Mouse (Mus musculus): ENCODE results near the gene Mipep. TPM values are rescaled to one million over a fixed set of nuclear protein-coding genes. Genes with fewer than 3 reads are reported as not detected.

Mipep gene
- polyA plus RNA-seq, 1 experiment from 2014 or later: 18.3 TPM

- Histone ChIP-seq H3K9me3 (replicated peaks) (no peaks in the 10 kb centered on the region), H3K4me3 (no peak overlapping the region), H3K27me3 (no peaks in the 10 kb centered on the region), H3K9ac (no peak overlapping the region), H3K36me3 (ENCODE audit: poor library complexity, severe bottlenecking) (peaks cover 35% of the 10 kb centered on the region), H3K27ac (no peak overlapping the region), H3K4me1 (no peaks in the 10 kb centered on the region), H3K4me2 (no peak overlapping the region)
- WGBS: 93% methylated on average over 8 of the region's 8 CpGs
- no peak for ATAC-seq
Measured at GRCm38 (mm10) chr14:60809881-60810280, 25.5 kb downstream of the Mipep start.

GRCm38 (mm10) chr14:60811547-60811946 lies 27.2 kb downstream of the Mipep start:
- 94% methylated on average over 4 of the region's 4 CpGs for WGBS
- H3K27ac ChIP-seq: no peak overlapping the region
- H3K36me3 ChIP-seq (ENCODE audit: poor library complexity, severe bottlenecking): peaks cover 35% of the 10 kb centered on the region
- H3K4me1 ChIP-seq: no peaks in the 10 kb centered on the region
- no peaks in the 10 kb centered on the region for H3K27me3 ChIP-seq
- no peak overlapping the region for H3K4me3 ChIP-seq
- H3K9me3 ChIP-seq (replicated peaks): no peaks in the 10 kb centered on the region
- no peak overlapping the region for H3K4me2 ChIP-seq
- no peak for ATAC-seq
- no peak overlapping the region for H3K9ac ChIP-seq

- Histone ChIP-seq H3K4me3 (no peak overlapping the region), H3K9ac (no peak overlapping the region), H3K27me3 (no peaks in the 10 kb centered on the region), H3K4me1 (peaks cover 3% of the 10 kb centered on the region; the same call in 1 of the 2 replicates), H3K36me3 (ENCODE audit: poor library complexity, severe bottlenecking) (peaks cover 32% of the 10 kb centered on the region), H3K4me2 (no peak overlapping the region), H3K27ac (no peak overlapping the region), H3K9me3 (replicated peaks) (no peaks in the 10 kb centered on the region)
- 83% methylated on average over 5 of the region's 5 CpGs for WGBS
- ATAC-seq: no peak
Measured at GRCm38 (mm10) chr14:60815098-60815497, 30.7 kb downstream of the Mipep start.

- WGBS: 75% methylated on average over 5 of the region's 5 CpGs
- Histone ChIP-seq H3K9ac (no peak overlapping the region), H3K9me3 (replicated peaks) (no peaks in the 10 kb centered on the region), H3K4me2 (no peak overlapping the region), H3K36me3 (ENCODE audit: poor library complexity, severe bottlenecking) (peaks cover 19% of the 10 kb centered on the region), H3K4me1 (peaks cover 3% of the 10 kb centered on the region; the same call in 1 of the 2 replicates), H3K27me3 (no peaks in the 10 kb centered on the region), H3K4me3 (no peak overlapping the region), H3K27ac (no peak overlapping the region)
- ATAC-seq: no peak
Measured at GRCm38 (mm10) chr14:60818045-60818444, 33.7 kb downstream of the Mipep start.

- 89% methylated on average over 2 of the region's 2 CpGs for WGBS
- peaks cover 5% of the 10 kb centered on the region for H3K9me3 ChIP-seq (replicated peaks)
- peaks cover 37% of the 10 kb centered on the region for H3K36me3 ChIP-seq (ENCODE audit: poor library complexity, severe bottlenecking)
- no peak for ATAC-seq
- no peaks in the 10 kb centered on the region for H3K27me3 ChIP-seq
- H3K9ac ChIP-seq: no peak overlapping the region
- no peak overlapping the region for H3K27ac ChIP-seq
- H3K4me1 ChIP-seq: no peaks in the 10 kb centered on the region
- H3K4me3 ChIP-seq: no peak overlapping the region
- H3K4me2 ChIP-seq: no peak overlapping the region
Measured at GRCm38 (mm10) chr14:60830096-60830495, 45.7 kb downstream of the Mipep start.

GRCm38 (mm10) chr14:60836709-60837108 lies 52.3 kb downstream of the Mipep start:
- Histone ChIP-seq H3K4me2 (no peak overlapping the region), H3K27me3 (no peaks in the 10 kb centered on the region), H3K36me3 (ENCODE audit: poor library complexity, severe bottlenecking) (peaks cover 18% of the 10 kb centered on the region), H3K9ac (no peak overlapping the region), H3K27ac (no peak overlapping the region), H3K4me1 (peaks cover under 1% of the 10 kb centered on the region; the same call in 1 of the 2 replicates), H3K9me3 (replicated peaks) (peaks cover 4% of the 10 kb centered on the region), H3K4me3 (no peak overlapping the region)
- 16% methylated on average over 6 of the region's 6 CpGs for WGBS
- no peak for ATAC-seq

- Histone ChIP-seq H3K9me3 (replicated peaks) (no peaks in the 10 kb centered on the region), H3K9ac (no peak overlapping the region)
- WGBS: 88% methylated on average over 8 of the region's 8 CpGs
Measured at GRCm38 (mm10) chr14:60839654-60840053, 55.3 kb downstream of the Mipep start.

GRCm38 (mm10) chr14:60841977-60842659 lies 57.7 kb downstream of the Mipep start:
- Histone ChIP-seq H3K4me3 (no peak overlapping the region), H3K27ac (no peak overlapping the region), H3K9ac (no peak overlapping the region), H3K9me3 (replicated peaks) (no peaks in the 10 kb centered on the region), H3K4me1 (peaks cover 6% of the 10 kb centered on the region; the same call in 1 of the 2 replicates), H3K4me2 (no peak overlapping the region), H3K36me3 (ENCODE audit: poor library complexity, severe bottlenecking) (peaks cover 11% of the 10 kb centered on the region; the same call in 1 of the 2 replicates), H3K27me3 (no peaks in the 10 kb centered on the region)
- no peak for ATAC-seq
- WGBS: 61% methylated on average over 14 of the region's 14 CpGs

More at GRCm38 (mm10) chr14:60839654-60840053, 55.3 kb downstream of the Mipep start:
- no peak overlapping the region for H3K4me2 ChIP-seq
- H3K4me1 ChIP-seq: peaks cover 6% of the 10 kb centered on the region; the same call in 1 of the 2 replicates
- no peaks in the 10 kb centered on the region; the same call in 1 of the 2 replicates for H3K36me3 ChIP-seq (ENCODE audit: poor library complexity, severe bottlenecking)
- H3K27me3 ChIP-seq: no peaks in the 10 kb centered on the region
- no peak overlapping the region for H3K27ac ChIP-seq
- no peak for ATAC-seq
- H3K4me3 ChIP-seq: no peak overlapping the region

- no peak overlapping the region for H3K27ac ChIP-seq
- no peaks in the 10 kb centered on the region for H3K9me3 ChIP-seq (replicated peaks)
- no peak for ATAC-seq
- peaks cover 20% of the 10 kb centered on the region; the same call in 1 of the 2 replicates for H3K36me3 ChIP-seq (ENCODE audit: poor library complexity, severe bottlenecking)
- H3K4me1 ChIP-seq: peaks cover 6% of the 10 kb centered on the region; the same call in 1 of the 2 replicates
- no peak overlapping the region for H3K9ac ChIP-seq
- 96% methylated on average over 7 of the region's 7 CpGs for WGBS
- H3K4me2 ChIP-seq: no peak overlapping the region
- H3K4me3 ChIP-seq: no peak overlapping the region
- H3K27me3 ChIP-seq: no peaks in the 10 kb centered on the region
Measured at GRCm38 (mm10) chr14:60843596-60843995, 59.2 kb downstream of the Mipep start.

- Histone ChIP-seq H3K4me1 (peaks cover 6% of the 10 kb centered on the region; the same call in 1 of the 2 replicates), H3K27me3 (no peaks in the 10 kb centered on the region), H3K9ac (no peak overlapping the region), H3K4me2 (no peak overlapping the region), H3K27ac (no peak overlapping the region), H3K9me3 (replicated peaks) (no peaks in the 10 kb centered on the region), H3K36me3 (ENCODE audit: poor library complexity, severe bottlenecking) (peaks cover 38% of the 10 kb centered on the region), H3K4me3 (no peak overlapping the region)
- no peak for ATAC-seq
- 64% methylated on average over 10 of the region's 10 CpGs for WGBS
Measured at GRCm38 (mm10) chr14:60845261-60846045, 61.1 kb downstream of the Mipep start.

GRCm38 (mm10) chr14:60846174-60846573 lies 61.8 kb downstream of the Mipep start:
- no peaks in the 10 kb centered on the region for H3K9me3 ChIP-seq (replicated peaks)
- 95% methylated on average over 5 of the region's 5 CpGs for WGBS
- H3K4me1 ChIP-seq: peaks cover 6% of the 10 kb centered on the region; the same call in 1 of the 2 replicates
- no peak overlapping the region for H3K9ac ChIP-seq
- H3K4me3 ChIP-seq: no peak overlapping the region
- H3K36me3 ChIP-seq (ENCODE audit: poor library complexity, severe bottlenecking): peaks cover 43% of the 10 kb centered on the region
- no peak for ATAC-seq
- H3K4me2 ChIP-seq: no peak overlapping the region
- no peak overlapping the region for H3K27ac ChIP-seq
- no peaks in the 10 kb centered on the region for H3K27me3 ChIP-seq

GRCm38 (mm10) chr14:60848194-60848593 lies 63.8 kb downstream of the Mipep start:
- 90% methylated on average over 5 of the region's 5 CpGs for WGBS
- ATAC-seq: no peak
- no peak overlapping the region for H3K9ac ChIP-seq
- no peaks in the 10 kb centered on the region for H3K4me1 ChIP-seq
- no peaks in the 10 kb centered on the region for H3K9me3 ChIP-seq (replicated peaks)
- H3K36me3 ChIP-seq (ENCODE audit: poor library complexity, severe bottlenecking): peaks cover 54% of the 10 kb centered on the region
- H3K4me3 ChIP-seq: no peak overlapping the region
- H3K27me3 ChIP-seq: no peaks in the 10 kb centered on the region
- no peak overlapping the region for H3K4me2 ChIP-seq
- H3K27ac ChIP-seq: no peak overlapping the region

All from forebrain, embryonic 13.5 days (tissue).